Mouse (Mus musculus) bone marrow, adult 2 months (tissue): ENCODE data around the gene Glcci1.

ENCODE experiments used
- CTCF ChIP-seq: fragments of 200-500 bp; IDR thresholded peaks from 2 replicates; pipeline ENCODE4 v1.5.1; 2011; ENCODE audit warnings: low read length, control low read depth; ENCODE audit not compliant: control insufficient read depth, insufficient read depth
- POLR2A ChIP-seq: fragments of 200-500 bp; IDR thresholded peaks from 2 replicates; pipeline ENCODE4 v1.6.1; 2011; ENCODE audit warnings: low read depth, mild to moderate bottlenecking, control low read depth, low read length, borderline replicate concordance; ENCODE audit not compliant: control insufficient read depth

DNA sequence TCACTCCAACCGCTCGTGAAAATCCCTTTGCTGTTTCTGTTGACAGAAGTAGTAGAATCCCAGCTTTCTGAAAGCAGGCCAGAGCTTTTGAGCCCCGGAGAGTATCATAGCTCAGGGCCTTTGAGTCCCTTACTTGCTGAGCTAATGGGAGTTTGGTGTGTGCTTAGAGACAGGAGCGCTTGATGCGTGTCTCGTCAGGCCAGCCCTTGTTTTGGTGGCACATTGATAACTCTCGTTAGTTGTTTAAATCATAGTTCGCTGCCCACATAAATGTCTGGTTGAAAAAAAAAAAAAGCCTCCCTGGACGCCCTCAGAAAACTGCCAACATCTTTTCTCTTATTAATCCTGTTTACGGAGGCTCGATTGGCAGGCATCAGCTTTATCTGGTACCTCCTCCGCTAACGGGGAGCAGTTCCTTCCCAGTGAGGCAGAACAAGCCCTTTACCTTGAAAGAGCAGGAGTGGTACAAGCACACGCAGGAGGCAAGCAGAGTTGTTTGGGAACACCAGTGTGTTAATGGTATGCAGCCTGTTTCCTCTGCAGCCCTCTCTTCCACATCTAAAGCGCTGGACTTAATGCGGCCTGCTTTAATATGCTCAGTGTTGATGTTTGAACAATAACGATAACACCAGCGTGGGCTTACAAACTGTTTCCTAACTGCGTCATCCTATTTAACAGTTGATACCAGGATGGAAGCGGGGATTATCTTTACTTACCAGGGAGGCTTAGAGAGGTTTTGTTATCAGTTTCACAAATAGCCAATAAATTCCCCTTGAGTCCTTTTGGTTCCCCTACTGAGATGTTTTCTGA lies 22.2 kb upstream of the Glcci1 start:
- no peak for TF ChIP-seq POLR2A
- no peak for TF ChIP-seq CTCF
